Mouse (Mus musculus) brain, embryonic 14.5 days (tissue): ENCODE data around the gene Trim41.
A peak's percentile ranks its signal among the peaks of the same experiment; 100 is the strongest.

Source experiments
- CTCF ChIP-seq: fragments of 200-500 bp; IDR thresholded peaks from 2 replicates; pipeline ENCODE4 v1.5.1; 2012; ENCODE audit warnings: inconsistent platforms, mild to moderate bottlenecking, moderate library complexity, borderline replicate concordance; ENCODE audit not compliant: insufficient read depth, insufficient read length; ENCODE audit errors: extremely low read depth
- POLR2A ChIP-seq: fragments of 200-500 bp; IDR thresholded peaks from 2 replicates; pipeline ENCODE4 v1.6.1; 2012; ENCODE audit warnings: mild to moderate bottlenecking, inconsistent platforms, borderline replicate concordance; ENCODE audit not compliant: poor library complexity, insufficient read depth, insufficient read length, severe bottlenecking; ENCODE audit errors: extremely low read depth

DNA sequence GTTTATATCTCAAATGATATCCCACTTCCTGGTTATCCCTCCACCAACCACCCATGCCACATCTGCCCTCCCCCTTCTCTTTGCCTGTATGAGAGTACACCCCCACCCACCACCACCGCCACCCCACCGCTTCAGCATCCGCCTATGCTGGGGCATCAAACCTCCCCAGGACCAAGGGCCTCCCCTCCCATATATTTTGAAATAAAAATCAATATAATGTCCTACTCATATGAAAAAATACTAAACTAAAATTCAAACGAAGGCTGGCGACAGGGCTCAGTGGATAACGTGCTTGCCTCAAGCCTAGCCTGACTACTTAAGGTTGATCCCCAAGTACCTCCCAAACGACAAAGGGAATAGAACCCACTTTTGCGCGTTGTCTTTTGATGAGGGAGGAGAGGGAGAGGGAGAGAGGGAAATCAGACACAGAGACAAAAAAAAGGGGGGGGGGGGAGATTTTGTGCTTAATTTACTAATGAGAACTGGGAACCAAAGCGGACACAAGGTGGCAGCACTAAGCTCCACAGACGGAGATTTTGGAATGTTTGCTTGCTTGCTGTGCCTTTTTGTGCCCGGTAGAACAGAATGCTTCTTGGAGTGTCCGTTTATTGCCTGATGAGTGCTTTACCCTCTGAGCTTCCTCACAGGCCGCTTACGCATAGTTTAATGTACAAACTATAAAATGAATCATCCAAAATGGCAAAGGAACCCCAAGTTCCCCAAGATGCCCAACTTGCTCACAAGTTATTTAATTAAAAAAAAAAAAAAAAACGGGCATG is 28.7 kb downstream of the Trim41 start:
- TF ChIP-seq CTCF (peak; percentile 75), POLR2A (no peak)
